Mouse (Mus musculus) spleen, adult 2 months (tissue): ENCODE results near the gene Wdr20.

Source experiments
- CTCF ChIP-seq: fragments of 200-500 bp; IDR thresholded peaks from 2 replicates; pipeline ENCODE4 v1.5.1; 2011; ENCODE audit warnings: mild to moderate bottlenecking, inconsistent platforms; ENCODE audit not compliant: insufficient read depth, insufficient read length, insufficient replicate concordance; ENCODE audit errors: extremely low read depth
- POLR2A ChIP-seq: fragments of 200-500 bp; IDR thresholded peaks from 2 replicates; pipeline ENCODE4 v1.6.1; 2011; ENCODE audit warnings: low read depth, low read length, inconsistent platforms

DNA sequence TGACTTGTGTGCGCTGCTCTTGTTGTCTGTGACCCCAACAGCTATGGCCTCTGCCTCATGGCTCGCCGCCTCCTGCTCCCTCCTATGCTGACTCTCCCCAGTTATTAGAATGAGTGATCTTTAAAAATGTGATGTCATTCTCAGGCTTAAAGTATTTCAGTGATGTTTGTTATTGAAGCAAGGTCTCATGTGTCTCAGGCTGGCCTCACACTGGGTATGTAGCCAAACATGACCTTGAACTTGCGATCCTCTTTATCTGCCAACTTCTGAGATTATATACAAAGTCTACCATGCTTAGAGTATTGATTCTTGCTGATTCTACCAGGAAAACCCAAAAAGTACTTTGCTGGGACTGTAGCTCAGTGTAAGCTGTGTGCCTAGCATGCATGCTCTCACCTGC lies 16.2 kb downstream of the Wdr20 start:
- TF ChIP-seq CTCF (no peak), POLR2A (no peak)
